Mouse (Mus musculus): ENCODE results near the gene Prkcb. TPM values are rescaled to one million over a fixed set of nuclear protein-coding genes. Genes with fewer than 3 reads are reported as not detected.

Prkcb gene
- polyA plus RNA-seq, 1 experiment: 767 TPM

DNA sequence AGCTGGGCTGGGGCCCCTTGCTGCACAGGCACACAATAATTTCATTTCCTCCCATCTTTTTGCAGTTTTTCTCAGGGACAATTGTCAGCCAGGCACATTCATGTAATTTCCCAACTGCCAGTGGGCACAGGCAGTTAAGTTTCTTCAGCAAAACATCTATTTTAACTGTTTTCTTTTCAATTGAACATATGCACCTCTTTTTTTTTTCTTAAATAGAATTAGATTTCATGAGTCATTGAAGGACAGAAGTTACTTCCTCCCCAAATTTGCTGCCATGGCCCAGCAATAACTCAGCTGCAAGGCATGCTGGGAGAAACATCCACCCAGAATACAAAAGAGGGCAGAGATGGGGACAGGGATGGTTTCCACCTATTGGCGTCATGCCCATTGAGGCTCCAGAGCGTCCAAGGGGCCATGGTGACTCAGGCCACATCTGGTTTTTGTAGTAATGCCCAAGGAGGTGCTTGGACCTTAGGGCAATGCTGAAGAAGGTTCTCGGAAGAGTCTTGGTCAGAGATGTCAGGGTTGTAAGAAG, 284.6 kb downstream of the Prkcb start:
- H3K27ac ChIP-seq (ENCODE audit: insufficient read depth, low read length): peak overlapping the region; percentile 74; the same call in 1 of the 2 replicates
- TF ChIP-seq CTCF (IDR thresholded peaks at IDR 0.05; ENCODE audit: extremely low read depth, insufficient read depth, low read length) (no peak), POLR2A (IDR thresholded peaks at IDR 0.05; ENCODE audit: extremely low read depth, insufficient read depth, low read length) (no peak)

DNA sequence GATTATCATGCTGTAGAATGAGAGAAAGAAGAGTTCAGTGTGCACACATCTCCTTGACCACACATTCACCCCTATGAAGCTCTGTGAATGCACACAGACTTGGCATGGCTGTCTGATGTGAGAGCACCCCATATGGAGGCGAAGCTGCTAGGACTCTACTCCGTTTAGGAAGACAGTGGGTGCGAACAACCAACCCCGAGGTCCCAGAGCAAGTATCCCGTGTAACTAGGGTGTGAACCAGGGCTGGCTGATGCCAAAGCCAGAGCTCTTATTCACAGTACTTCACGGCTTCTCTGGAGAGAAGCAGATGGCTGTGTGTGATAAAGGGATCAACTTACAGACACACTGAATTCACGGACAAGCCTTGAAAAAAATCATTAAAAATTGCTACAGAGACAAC, 285.9 kb downstream of the Prkcb start:
- no peak for TF ChIP-seq POLR2A (IDR thresholded peaks at IDR 0.05; ENCODE audit: extremely low read depth, insufficient read depth, low read length)
- TF ChIP-seq CTCF (IDR thresholded peaks at IDR 0.05; ENCODE audit: extremely low read depth, insufficient read depth, low read length): no peak
- H3K4me1 ChIP-seq (ENCODE audit: control insufficient read depth, insufficient read depth, low read length): peaks cover 12% of the 10 kb centered on the region
- peak overlapping the region; percentile 24; the same call in 1 of the 2 replicates for H3K27ac ChIP-seq (ENCODE audit: insufficient read depth, low read length)
- H3K4me3 ChIP-seq (ENCODE audit: insufficient read depth, low read length): no peak overlapping the region

More for the DNA sequence above, 284.6 kb downstream of the Prkcb start:
- Histone ChIP-seq H3K4me1 (ENCODE audit: control insufficient read depth, insufficient read depth, low read length) (peaks cover 12% of the 10 kb centered on the region), H3K4me3 (ENCODE audit: insufficient read depth, low read length) (no peak overlapping the region)

DNA sequence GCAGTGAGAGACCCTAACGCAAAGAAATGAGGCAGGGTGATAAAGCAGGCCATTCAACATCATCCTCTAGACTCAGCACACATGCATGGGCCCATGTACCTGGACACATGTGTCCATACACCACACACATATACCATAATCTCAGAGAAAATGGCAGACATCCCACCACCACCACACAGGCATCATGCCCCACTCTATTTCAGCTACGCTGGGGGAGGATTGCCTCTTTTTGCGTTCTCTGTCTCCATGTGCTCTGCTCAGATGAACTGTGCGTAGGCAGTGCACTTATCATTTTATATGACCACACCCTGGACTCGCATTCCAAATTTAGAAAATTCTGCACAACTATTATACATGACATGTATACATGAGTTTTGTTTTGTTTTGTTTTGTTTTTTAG, 286.5 kb downstream of the Prkcb start:
- peak overlapping the region; percentile 24 for H3K27ac ChIP-seq (ENCODE audit: insufficient read depth, low read length)
- TF ChIP-seq CTCF (IDR thresholded peaks at IDR 0.05; ENCODE audit: extremely low read depth, insufficient read depth, low read length) (no peak), POLR2A (IDR thresholded peaks at IDR 0.05; ENCODE audit: extremely low read depth, insufficient read depth, low read length) (no peak)
- peaks cover 12% of the 10 kb centered on the region for H3K4me1 ChIP-seq (ENCODE audit: control insufficient read depth, insufficient read depth, low read length)

DNA sequence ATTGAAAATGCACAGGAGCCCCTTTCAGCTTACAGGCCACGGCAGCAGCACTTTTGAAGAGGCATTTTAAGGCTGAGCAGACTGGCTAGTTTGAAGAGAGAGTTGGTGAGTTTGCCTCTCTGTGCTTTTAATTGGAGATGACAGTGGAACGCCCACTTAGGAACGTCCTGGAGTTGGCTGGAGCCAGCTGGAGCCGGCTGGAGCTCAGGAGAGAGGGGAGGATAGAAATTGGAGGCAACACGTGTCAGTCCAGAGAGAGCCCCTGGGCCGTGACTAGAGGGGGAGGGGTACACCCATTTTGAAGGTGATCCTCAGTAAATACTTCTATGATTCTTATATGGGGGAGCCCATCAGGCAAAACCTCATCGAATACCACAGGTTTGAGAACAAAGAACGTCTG, 287.0 kb downstream of the Prkcb start:
- no peak for TF ChIP-seq POLR2A (IDR thresholded peaks at IDR 0.05; ENCODE audit: extremely low read depth, insufficient read depth, low read length)
- no peak for TF ChIP-seq CTCF (IDR thresholded peaks at IDR 0.05; ENCODE audit: extremely low read depth, insufficient read depth, low read length)
- H3K27ac ChIP-seq (ENCODE audit: insufficient read depth, low read length): no peak overlapping the region
- H3K4me3 ChIP-seq (ENCODE audit: insufficient read depth, low read length): no peak overlapping the region
- H3K4me1 ChIP-seq (ENCODE audit: control insufficient read depth, insufficient read depth, low read length): peaks cover 12% of the 10 kb centered on the region

More for the DNA sequence above, 286.5 kb downstream of the Prkcb start:
- no peak overlapping the region for H3K4me3 ChIP-seq (ENCODE audit: insufficient read depth, low read length)

- Histone ChIP-seq H3K27ac (ENCODE audit: insufficient read depth, low read length) (peak overlapping the region; percentile 72; the same call in 1 of the 2 replicates), H3K4me1 (ENCODE audit: control insufficient read depth, insufficient read depth, low read length) (peaks cover 12% of the 10 kb centered on the region), H3K4me3 (ENCODE audit: insufficient read depth, low read length) (no peak overlapping the region)
- no peak for TF ChIP-seq POLR2A (IDR thresholded peaks at IDR 0.05; ENCODE audit: extremely low read depth, insufficient read depth, low read length)
- no peak for TF ChIP-seq CTCF (IDR thresholded peaks at IDR 0.05; ENCODE audit: extremely low read depth, insufficient read depth, low read length)
Observed at GRCm38 (mm10) chr7:122577571-122577970, 289.0 kb downstream of the Prkcb start.

DNA sequence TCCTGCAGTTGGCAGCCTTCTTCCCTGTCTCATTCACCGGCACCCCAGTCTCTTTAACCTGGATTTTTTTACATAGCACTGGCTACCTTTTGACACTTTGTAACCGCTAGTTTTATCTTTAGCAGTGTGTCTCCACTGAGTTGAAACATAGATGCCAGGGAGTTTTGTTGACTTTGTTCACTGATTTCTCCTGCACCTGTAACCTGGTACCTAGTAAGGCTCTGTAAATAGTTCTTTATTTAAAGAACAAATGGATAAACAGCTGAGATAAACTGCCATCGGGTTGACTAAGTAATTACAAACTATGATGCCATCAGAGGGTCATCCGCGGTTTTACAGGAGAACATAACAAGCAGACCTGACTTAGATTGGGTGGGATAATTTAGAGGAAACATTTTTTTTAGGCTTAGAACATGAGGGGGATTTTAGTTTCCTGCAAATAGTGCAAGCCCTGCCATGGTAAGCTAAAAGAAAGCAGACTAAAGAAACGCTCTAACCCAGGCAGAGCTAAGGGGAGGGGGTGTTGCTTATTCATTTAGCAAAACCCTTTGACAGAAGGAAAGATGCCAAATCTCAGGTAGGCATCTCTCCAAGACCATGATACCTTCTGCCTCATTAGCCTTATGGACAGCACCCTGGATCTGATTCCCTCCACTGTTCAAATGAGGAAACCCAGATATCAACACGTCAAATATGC, 291.1 kb downstream of the Prkcb start:
- Histone ChIP-seq H3K4me3 (ENCODE audit: insufficient read depth, low read length) (no peak overlapping the region), H3K27ac (ENCODE audit: insufficient read depth, low read length) (no peak overlapping the region)
- TF ChIP-seq CTCF (IDR thresholded peaks at IDR 0.05; ENCODE audit: extremely low read depth, insufficient read depth, low read length): no peak
- no peak for TF ChIP-seq POLR2A (IDR thresholded peaks at IDR 0.05; ENCODE audit: extremely low read depth, insufficient read depth, low read length)

DNA sequence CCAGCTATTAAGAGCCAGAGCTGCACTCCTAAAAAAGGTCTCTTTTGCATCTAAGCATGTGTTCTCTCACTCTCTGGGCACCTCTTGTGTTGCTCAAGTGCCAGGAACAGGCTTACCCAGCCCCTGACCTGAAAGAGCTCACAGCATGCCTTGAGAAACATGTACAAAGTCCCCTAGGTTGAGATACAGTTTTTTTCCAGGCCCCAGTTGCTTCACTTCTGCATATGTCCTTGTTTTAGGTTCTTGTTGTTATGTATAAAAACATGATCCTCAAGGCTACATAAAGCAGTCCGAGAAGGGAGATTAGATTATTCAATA, 291.6 kb downstream of the Prkcb start:
- Histone ChIP-seq H3K4me1 (ENCODE audit: control insufficient read depth, insufficient read depth, low read length) (peaks cover 10% of the 10 kb centered on the region), H3K4me3 (ENCODE audit: insufficient read depth, low read length) (no peak overlapping the region), H3K27ac (ENCODE audit: insufficient read depth, low read length) (no peak overlapping the region)
- TF ChIP-seq POLR2A (IDR thresholded peaks at IDR 0.05; ENCODE audit: extremely low read depth, insufficient read depth, low read length): no peak
- TF ChIP-seq CTCF (IDR thresholded peaks at IDR 0.05; ENCODE audit: extremely low read depth, insufficient read depth, low read length): no peak

More for the DNA sequence above, 291.1 kb downstream of the Prkcb start:
- peaks cover 14% of the 10 kb centered on the region for H3K4me1 ChIP-seq (ENCODE audit: control insufficient read depth, insufficient read depth, low read length)

DNA sequence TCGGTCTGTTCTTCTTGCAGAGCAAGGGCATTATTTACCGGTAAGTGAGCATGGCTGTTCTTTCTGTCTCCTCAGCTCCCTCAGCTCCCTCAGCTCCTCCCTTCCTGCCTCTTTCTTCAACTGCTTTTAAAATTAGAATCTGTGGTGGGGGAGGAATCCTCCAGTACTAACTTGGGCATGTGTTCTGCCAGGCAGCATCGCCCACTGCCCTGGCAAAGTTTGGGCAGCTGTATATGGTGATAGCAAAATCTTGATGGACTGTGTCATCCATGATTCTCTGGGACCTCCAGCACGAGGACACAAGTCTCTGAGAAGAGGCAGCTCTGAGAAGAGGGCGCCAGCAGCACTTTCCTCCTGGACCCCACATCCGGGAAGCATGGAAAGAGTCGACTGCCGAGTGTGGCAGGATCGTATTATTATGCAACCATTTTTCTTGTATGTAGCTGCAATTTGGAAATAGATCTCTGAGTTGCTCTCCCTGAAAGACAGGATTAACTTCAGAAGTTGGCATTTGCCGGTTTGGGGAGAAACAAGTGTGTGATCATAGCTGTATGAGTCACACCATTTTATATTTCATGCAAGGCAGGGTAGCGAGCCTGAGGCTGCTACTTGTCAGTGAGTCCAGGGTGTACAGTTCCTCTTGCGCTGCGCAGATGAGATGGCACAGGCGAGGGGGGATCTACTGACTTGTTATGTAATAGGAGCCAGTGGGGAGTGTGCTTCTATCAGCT, 296.0 kb downstream of the Prkcb start:
- H3K4me1 ChIP-seq (ENCODE audit: control insufficient read depth, insufficient read depth, low read length): peaks cover 8% of the 10 kb centered on the region
- H3K27ac ChIP-seq (ENCODE audit: insufficient read depth, low read length): peak overlapping the region; percentile 87
- TF ChIP-seq POLR2A (IDR thresholded peaks at IDR 0.05; ENCODE audit: extremely low read depth, insufficient read depth, low read length): peak; percentile 25; the same call in 1 of the 2 replicates
- no peak for TF ChIP-seq CTCF (IDR thresholded peaks at IDR 0.05; ENCODE audit: extremely low read depth, insufficient read depth, low read length)
- no peak overlapping the region for H3K4me3 ChIP-seq (ENCODE audit: insufficient read depth, low read length)

GRCm38 (mm10) chr7:122595897-122596296, 307.3 kb downstream of the Prkcb start:
- TF ChIP-seq POLR2A (IDR thresholded peaks at IDR 0.05; ENCODE audit: extremely low read depth, insufficient read depth, low read length) (no peak), CTCF (IDR thresholded peaks at IDR 0.05; ENCODE audit: extremely low read depth, insufficient read depth, low read length) (no peak)
- Histone ChIP-seq H3K4me1 (ENCODE audit: control insufficient read depth, insufficient read depth, low read length) (0 out of 2 replicates have a peak, but pooled peaks cover 8% of the 10 kb centered on the region), H3K4me3 (ENCODE audit: insufficient read depth, low read length) (no peak overlapping the region), H3K27ac (ENCODE audit: insufficient read depth, low read length) (no peak overlapping the region)

Measured in cortical plate, adult 2 months (tissue).